Mouse (Mus musculus) C2C12 (cell line): Measurements from ENCODE around the gene Cdk15.

Experiments
- CEBPB ChIP-seq: IDR thresholded peaks from one replicate; pipeline ENCODE4 v1.6.1; 2011; ENCODE audit warnings: low read depth, mild to moderate bottlenecking, control low read depth, moderate library complexity
- CTCF ChIP-seq: IDR thresholded peaks from one replicate; pipeline ENCODE4 v1.5.1; 2011; ENCODE audit not compliant: control insufficient read depth, insufficient read depth, insufficient read length
- FOSL1 ChIP-seq: IDR thresholded peaks from one replicate; pipeline ENCODE4 v1.8.0; 2011; ENCODE audit warnings: mild to moderate bottlenecking, low read length; ENCODE audit not compliant: poor library complexity, insufficient read depth, severe bottlenecking
- MAX ChIP-seq: IDR thresholded peaks from one replicate; pipeline ENCODE4 v1.6.1; 2011; ENCODE audit warnings: mild to moderate bottlenecking, control low read depth
- MYOD1 ChIP-seq: IDR thresholded peaks from one replicate; pipeline ENCODE4 v1.6.1; 2011; ENCODE audit warnings: low read depth; ENCODE audit not compliant: control insufficient read depth, insufficient read length
- USF1 ChIP-seq: IDR thresholded peaks from one replicate; pipeline ENCODE4 v1.6.1; 2011; ENCODE audit warnings: low read depth, mild to moderate bottlenecking, control low read depth, moderate library complexity

- TF ChIP-seq CTCF: no peak
- no peak for TF ChIP-seq USF1
- no peak for TF ChIP-seq CEBPB
- TF ChIP-seq MYOD1: no peak
- TF ChIP-seq MAX: no peak
- TF ChIP-seq FOSL1: no peak
These were observed 98.7 kb downstream of the Cdk15 start for GRCm38 (mm10) chr1:59355440-59355839.
